Mouse (Mus musculus) retina, postnatal 1 day (tissue): Measurements from ENCODE around the gene Mrps18a.
A peak's percentile ranks its signal among the peaks of the same experiment; 100 is the strongest.

Experiments used
- DNase-seq: peaks from one replicate; pipeline ENCODE4 v3.0.0-alpha.2; 2012

Gene Mrps18a

GRCm38 (mm10) chr17:46102608-46103159 is 8.1 kb upstream of the Mrps18a start:
- DNase-seq, result no peak

- DNase-seq, result peak; percentile 49
These were observed 6.3 kb upstream of the Mrps18a start for GRCm38 (mm10) chr17:46104487-46104886.

- DNase-seq, result no peak
These were observed 2.5 kb upstream of the Mrps18a start for GRCm38 (mm10) chr17:46108286-46108685.

GRCm38 (mm10) chr17:46115489-46115888 is 4.7 kb downstream of the Mrps18a start:
- DNase-seq, result no peak

GRCm38 (mm10) chr17:46116138-46116537 is 5.4 kb downstream of the Mrps18a start:
- no peak for DNase-seq

GRCm38 (mm10) chr17:46116881-46117280 is 6.1 kb downstream of the Mrps18a start:
- no peak for DNase-seq

- no peak for DNase-seq
These were observed 7.0 kb downstream of the Mrps18a start for GRCm38 (mm10) chr17:46117623-46118422.

GRCm38 (mm10) chr17:46118423-46118850 is 7.7 kb downstream of the Mrps18a start:
- DNase-seq, result peak; percentile 68

- DNase-seq, result no peak
These were observed 8.9 kb downstream of the Mrps18a start for GRCm38 (mm10) chr17:46119641-46120040.

- no peak for DNase-seq
These were observed 12.0 kb downstream of the Mrps18a start for GRCm38 (mm10) chr17:46122791-46123190.

- DNase-seq, result no peak
These were observed 12.5 kb downstream of the Mrps18a start for GRCm38 (mm10) chr17:46123285-46123684.

GRCm38 (mm10) chr17:46123953-46124700 is 13.3 kb downstream of the Mrps18a start:
- no peak for DNase-seq

- no peak for DNase-seq
These were observed 15.8 kb downstream of the Mrps18a start for GRCm38 (mm10) chr17:46126608-46127007.

GRCm38 (mm10) chr17:46127814-46128493 is 17.2 kb downstream of the Mrps18a start:
- DNase-seq, result no peak

GRCm38 (mm10) chr17:46129741-46130498 is 19.1 kb downstream of the Mrps18a start:
- DNase-seq, result no peak

GRCm38 (mm10) chr17:46132058-46132718 is 21.4 kb downstream of the Mrps18a start:
- DNase-seq, result peak; percentile 83

GRCm38 (mm10) chr17:46132862-46133261 is 22.1 kb downstream of the Mrps18a start:
- no peak for DNase-seq

GRCm38 (mm10) chr17:46138563-46139236 is 27.9 kb downstream of the Mrps18a start:
- DNase-seq, result no peak

GRCm38 (mm10) chr17:46139872-46140271 is 29.1 kb downstream of the Mrps18a start:
- DNase-seq, result no peak

GRCm38 (mm10) chr17:46143578-46144423 is 33.0 kb downstream of the Mrps18a start, which contains the start of gene Rsph9:
Gene Rsph9 (minus strand): TSS chr17:46144216.
- peak; percentile 94 for DNase-seq
